Mouse (Mus musculus) CH12.LX (cell line): ENCODE results near the gene Zswim7. TPM values are rescaled to one million over a fixed set of nuclear protein-coding genes. Genes with fewer than 3 reads are reported as not detected.

Experiments
- DNase-seq: peaks from one replicate; pipeline ENCODE4 v3.0.0-alpha.2; 2013; ENCODE audit errors: extremely low read depth
- H3K27ac ChIP-seq: 2 replicates; pipeline ENCODE4 v1.5.1; 2012; ENCODE audit warnings: low read depth, mild to moderate bottlenecking, control low read depth, moderate library complexity; ENCODE audit not compliant: insufficient read depth
- H3K27me3 ChIP-seq: replicated peaks from 2 replicates; pipeline ENCODE3; 2012; ENCODE audit warnings: inconsistent platforms
- H3K36me3 ChIP-seq, 2 experiments: replicated peaks in 1 of 2; 2 replicates each; pipeline versions ENCODE3 to v1.6.1; 2012; ENCODE audit warnings: inconsistent platforms in 1 of 2, low read length in 1 of 2, mild to moderate bottlenecking in 1 of 2, mixed read lengths in 1 of 2, moderate library complexity in 1 of 2; ENCODE audit not compliant: control insufficient read depth in 1 of 2, insufficient read depth in 1 of 2
- H3K4me1 ChIP-seq, 2 experiments: 2 replicates each; pipeline ENCODE4 v1.6.1; 2012; ENCODE audit warnings: inconsistent platforms in 1 of 2, moderate library complexity in 1 of 2; ENCODE audit not compliant: insufficient read depth in 2 of 2, control insufficient read depth in 1 of 2
- H3K4me2 ChIP-seq: 2 replicates; pipeline ENCODE4 v1.6.1; 2012; ENCODE audit warnings: low read depth, mild to moderate bottlenecking, control low read depth; ENCODE audit not compliant: poor library complexity, insufficient read depth, severe bottlenecking
- H3K4me3 ChIP-seq, 3 experiments: fragments of 150-350 bp in 1 of 3; sonication (generic) in 1 of 3; replicated peaks in 1 of 3; 2 replicates each; pipeline versions ENCODE3 to v1.5.1; 2011 to 2012; ENCODE audit warnings: low read depth in 2 of 3, low read length in 2 of 3, mild to moderate bottlenecking in 2 of 3, moderate library complexity in 2 of 3, control low read depth in 1 of 3, improper control_type of control experiment in 1 of 3, inconsistent platforms in 1 of 3, mixed read lengths in 1 of 3; ENCODE audit not compliant: poor library complexity in 1 of 3
- H3K79me2 ChIP-seq: replicated peaks from 2 replicates; pipeline ENCODE4 v1.6.1; 2012; ENCODE audit warnings: mild to moderate bottlenecking, moderate library complexity; ENCODE audit not compliant: control insufficient read depth, poor library complexity, insufficient read depth, severe bottlenecking; ENCODE audit errors: extremely low read depth
- H3K9ac ChIP-seq: 2 replicates; pipeline ENCODE4 v1.6.1; 2012; ENCODE audit warnings: low read depth, mild to moderate bottlenecking, control low read depth, moderate library complexity; ENCODE audit not compliant: insufficient read depth
- H3K9me3 ChIP-seq: replicated peaks from 2 replicates; pipeline ENCODE3; 2012; ENCODE audit warnings: low read length, inconsistent platforms, mixed read lengths
- BHLHE40 ChIP-seq: IDR thresholded peaks from 2 replicates; pipeline ENCODE4 v1.6.1; 2011; ENCODE audit warnings: mild to moderate bottlenecking, low read depth, low read length, improper control_type of control experiment
- E2F4 ChIP-seq: IDR thresholded peaks from 2 replicates; pipeline ENCODE4 v1.6.1; 2011; ENCODE audit warnings: low read depth, low read length, improper control_type of control experiment; ENCODE audit not compliant: insufficient replicate concordance
- EP300 ChIP-seq: IDR thresholded peaks from 2 replicates; pipeline ENCODE4 v1.6.1; 2011; ENCODE audit warnings: low read length, improper control_type of control experiment
- ETS1 ChIP-seq: conservative IDR thresholded peaks from 2 replicates; pipeline ENCODE4 v1.6.1; 2012; ENCODE audit warnings: low read depth, mild to moderate bottlenecking, inconsistent platforms, low read length, improper control_type of control experiment, moderate library complexity
- IRF4 ChIP-seq: IDR thresholded peaks from 2 replicates; pipeline ENCODE4 v1.6.1; 2014; ENCODE audit warnings: low read depth, mild to moderate bottlenecking, inconsistent platforms, low read length, improper control_type of control experiment
- JUN ChIP-seq: IDR thresholded peaks from 2 replicates; pipeline ENCODE4 v1.6.1; 2011; ENCODE audit warnings: low read depth, mild to moderate bottlenecking, low read length, improper control_type of control experiment, moderate library complexity; ENCODE audit not compliant: insufficient read depth
- JUND ChIP-seq: conservative IDR thresholded peaks from 2 replicates; pipeline ENCODE4 v1.6.1; 2011; ENCODE audit warnings: low read depth, low read length, improper control_type of control experiment
- MAX ChIP-seq: IDR thresholded peaks from 2 replicates; pipeline ENCODE4 v1.6.1; 2011; ENCODE audit warnings: low read length, improper control_type of control experiment
- MAZ ChIP-seq: IDR thresholded peaks from 2 replicates; pipeline ENCODE4 v1.6.1; 2012; ENCODE audit warnings: low read depth, mild to moderate bottlenecking, inconsistent platforms, low read length, improper control_type of control experiment, moderate library complexity
- MXI1 ChIP-seq: IDR thresholded peaks from 2 replicates; pipeline ENCODE4 v1.6.1; 2011; ENCODE audit warnings: mild to moderate bottlenecking, low read depth, low read length, improper control_type of control experiment
- MYC ChIP-seq: IDR thresholded peaks from 2 replicates; pipeline ENCODE4 v1.6.1; 2011; ENCODE audit warnings: low read depth, mild to moderate bottlenecking, improper control_type of control experiment, low read length
- NRF1 ChIP-seq: IDR thresholded peaks from 2 replicates; pipeline ENCODE4 v1.6.1; 2014; ENCODE audit warnings: low read depth, mild to moderate bottlenecking, inconsistent platforms, low read length, improper control_type of control experiment, moderate library complexity
- POLR2A ChIP-seq: IDR thresholded peaks from 2 replicates; pipeline ENCODE4 v1.6.1; 2011; ENCODE audit warnings: low read depth, mild to moderate bottlenecking, improper control_type of control experiment, low read length
- POLR2AphosphoS2 ChIP-seq: IDR thresholded peaks from 2 replicates; pipeline ENCODE4 v1.6.1; 2011; ENCODE audit warnings: low read depth, low read length, improper control_type of control experiment
- RAD21 ChIP-seq: IDR thresholded peaks from 2 replicates; pipeline ENCODE4 v1.6.1; 2011; ENCODE audit warnings: low read depth, mild to moderate bottlenecking, low read length, improper control_type of control experiment, moderate library complexity
- TCF12 ChIP-seq: IDR thresholded peaks from 2 replicates; pipeline ENCODE4 v1.6.1; 2014; ENCODE audit warnings: low read depth, mild to moderate bottlenecking, inconsistent platforms, low read length, improper control_type of control experiment
- UBTF ChIP-seq: IDR thresholded peaks from 2 replicates; pipeline ENCODE4 v1.6.1; 2012; ENCODE audit warnings: low read depth, mild to moderate bottlenecking, inconsistent platforms, low read length, improper control_type of control experiment, moderate library complexity
- USF2 ChIP-seq: conservative IDR thresholded peaks from 2 replicates; pipeline ENCODE4 v1.6.1; 2011; ENCODE audit warnings: low read depth, low read length, improper control_type of control experiment
- dilution Hi-C: fragments of 300-500 bp; cut with MboI; formaldehyde crosslinking; loops from 2 replicates; pipeline ENCODE4 v1.14.3; 2020; ENCODE audit warnings: low sequenced_read_pairs; ENCODE audit not compliant: extremely low pct_unique_long_range_greater_than_20kb, extremely low pct_ligation_motif_present
- in situ Hi-C: fragments of 300-500 bp; cut with MboI; formaldehyde crosslinking; loops from 3 replicates; pipeline ENCODE4 v1.14.3; 2019; ENCODE audit warnings: low sequenced_read_pairs, low pct_ligation_motif_present, low pct_unique_long_range_greater_than_20kb, mixed read lengths
- polyA plus RNA-seq: library from polyadenylated mRNA; unstranded; fragments of >175 nt; gene quantifications from 2 replicates; pipeline ENCODE4 v1.2.1, GENCODE M21; 2012; ENCODE audit warnings: low read depth; ENCODE audit not compliant: insufficient read length
- total RNA-seq, 2 experiments: library from RNA; depleted of rRNA; stranded (reverse); fragments of 300-350 nt in 1 of 2; fragments of >200 nt in 1 of 2; gene quantifications; 2 replicates each; pipeline ENCODE4 v1.2.3; 2012 to 2014

Zswim7 gene
- total and polyA plus RNA-seq, 3 experiments, result 44.2 to 62.5 (median 57.8) TPM

GRCm38 (mm10) chr11:62223962-62224361 lies 57.2 kb downstream of the Zswim7 start:
- H3K4me2 ChIP-seq, result peak overlapping the region; percentile 18; the same call in 1 of the 2 replicates
- peaks cover 0 to 6% of the 10 kb centered on the region in 2 experiments for H3K36me3 ChIP-seq
- H3K9ac ChIP-seq, result peak overlapping the region; percentile 4; the same call in 1 of the 2 replicates
- DNase-seq, result peak; percentile 66
- no peaks in the 10 kb centered on the region for H3K79me2 ChIP-seq
- no peaks in the 10 kb centered on the region for H3K27me3 ChIP-seq
- H3K9me3 ChIP-seq, result no peaks in the 10 kb centered on the region
- H3K4me3 ChIP-seq, result no peak overlapping the region
- H3K27ac ChIP-seq, result no peak overlapping the region
- in situ Hi-C loops, result no loop called here
- dilution Hi-C loops, result no loop called here
- no peak for TF ChIP-seq POLR2AphosphoS2
- TF ChIP-seq ETS1, result 0 out of 2 replicates have a peak, but pooled peaks have one; percentile 19
- 0 out of 2 replicates have a peak, but pooled peaks have one; percentile 9 for TF ChIP-seq TCF12
- TF ChIP-seq JUN, result peak; percentile 31
- TF ChIP-seq POLR2A, result peak; percentile 38; the same call in 1 of the 2 replicates
- TF ChIP-seq EP300, result 0 out of 2 replicates have a peak, but pooled peaks have one; percentile 9
- TF ChIP-seq MAZ, result no peak
- 0 out of 2 replicates have a peak, but pooled peaks have one; percentile 55 for TF ChIP-seq UBTF
- peak; percentile 85 for TF ChIP-seq MAX
- no peak; the same call in 1 of the 2 replicates for TF ChIP-seq RAD21
- peak; percentile 84 for TF ChIP-seq MYC
- TF ChIP-seq NRF1, result no peak
- TF ChIP-seq MXI1, result peak; percentile 81
- TF ChIP-seq BHLHE40, result peak; percentile 6; the same call in 1 of the 2 replicates
- TF ChIP-seq JUND, result 0 out of 2 replicates have a peak, but pooled peaks have one; percentile 10
- peak; percentile 59; the same call in 1 of the 2 replicates for TF ChIP-seq IRF4
- TF ChIP-seq E2F4, result peak; percentile 69; the same call in 1 of the 2 replicates
- 0 out of 2 replicates have a peak, but pooled peaks have one; percentile 15 for TF ChIP-seq USF2
- peaks cover 45 to 68% of the 10 kb centered on the region in 2 experiments for H3K4me1 ChIP-seq

DNA sequence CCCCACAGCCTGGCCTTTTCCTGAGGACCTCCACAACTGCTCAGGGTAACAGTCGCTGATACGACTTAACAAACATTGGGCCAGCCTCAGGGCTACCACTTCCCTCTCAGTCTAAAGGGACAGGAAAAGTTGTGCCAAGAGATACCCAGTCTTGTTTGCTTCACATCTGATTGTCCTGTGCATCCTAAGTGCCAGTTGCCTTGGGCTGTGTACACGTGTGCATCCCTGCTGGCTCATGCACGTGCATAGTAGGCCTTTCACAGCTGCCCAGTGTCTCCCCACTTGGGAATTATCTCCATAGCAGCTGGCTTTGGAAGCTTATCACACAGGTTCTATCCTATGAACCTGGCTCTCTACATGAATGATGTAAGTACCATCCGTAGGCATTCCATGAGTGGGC lies 57.8 kb downstream of the Zswim7 start:
- Histone ChIP-seq H3K9ac (peak overlapping the region; percentile 4; the same call in 1 of the 2 replicates), H3K4me3 (peak overlapping the region in 1 of 3 experiments; percentile 8), H3K27ac (no peak overlapping the region), H3K4me1 (peaks cover 47 to 73% of the 10 kb centered on the region in 2 experiments), H3K9me3 (no peaks in the 10 kb centered on the region), H3K4me2 (peak overlapping the region; percentile 18), H3K79me2 (no peaks in the 10 kb centered on the region), H3K36me3 (peaks cover 0 to 6% of the 10 kb centered on the region in 2 experiments), H3K27me3 (no peaks in the 10 kb centered on the region)
- in situ Hi-C loops (no loop called here), dilution Hi-C loops (no loop called here)
- TF ChIP-seq POLR2A (no peak), BHLHE40 (peak; percentile 45)
- DNase-seq, result no peak
